Mouse (Mus musculus): ENCODE data around the gene Aes. TPM values are rescaled to one million over a fixed set of nuclear protein-coding genes. Genes with fewer than 3 reads are reported as not detected.

Gene Aes
- polyA plus RNA-seq (2017; shearing (Covaris generic)): 1,000 to 10,000 TPM; 1,214 to 1,244 TPM

DNA sequence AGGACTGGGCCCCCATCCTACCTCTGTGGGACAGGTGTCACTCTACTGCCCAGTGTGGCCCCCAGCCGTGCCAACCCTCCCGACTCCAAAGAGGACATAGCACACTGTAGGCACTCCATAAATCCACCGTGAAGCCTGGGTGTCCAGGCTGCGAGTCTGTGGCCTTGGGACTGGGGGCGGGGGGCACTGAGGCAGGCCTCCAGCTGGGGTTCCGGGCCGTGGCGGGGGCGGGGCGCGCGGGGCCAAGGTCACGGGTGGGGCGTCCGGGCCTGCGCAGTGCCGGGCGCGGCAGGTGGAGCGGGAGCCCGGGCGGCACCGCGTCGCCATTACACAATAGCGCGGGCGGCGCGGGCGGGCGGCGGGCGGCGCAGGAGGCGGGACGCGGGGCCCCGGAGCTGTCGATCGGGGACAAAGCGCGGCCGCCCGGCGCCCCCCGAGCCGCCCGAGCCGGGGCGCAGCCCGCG, at the start of gene Aes:
Gene Aes (plus strand): TSS at position 326 of the 464 bp plus-strand sequence.

GRCm38 (mm10) chr10:81524051-81524605, 35.2 kb upstream of the Aes start, which contains the start of gene Gna15:
Gene Gna15 (minus strand): TSS chr10:81524225.

DNA sequence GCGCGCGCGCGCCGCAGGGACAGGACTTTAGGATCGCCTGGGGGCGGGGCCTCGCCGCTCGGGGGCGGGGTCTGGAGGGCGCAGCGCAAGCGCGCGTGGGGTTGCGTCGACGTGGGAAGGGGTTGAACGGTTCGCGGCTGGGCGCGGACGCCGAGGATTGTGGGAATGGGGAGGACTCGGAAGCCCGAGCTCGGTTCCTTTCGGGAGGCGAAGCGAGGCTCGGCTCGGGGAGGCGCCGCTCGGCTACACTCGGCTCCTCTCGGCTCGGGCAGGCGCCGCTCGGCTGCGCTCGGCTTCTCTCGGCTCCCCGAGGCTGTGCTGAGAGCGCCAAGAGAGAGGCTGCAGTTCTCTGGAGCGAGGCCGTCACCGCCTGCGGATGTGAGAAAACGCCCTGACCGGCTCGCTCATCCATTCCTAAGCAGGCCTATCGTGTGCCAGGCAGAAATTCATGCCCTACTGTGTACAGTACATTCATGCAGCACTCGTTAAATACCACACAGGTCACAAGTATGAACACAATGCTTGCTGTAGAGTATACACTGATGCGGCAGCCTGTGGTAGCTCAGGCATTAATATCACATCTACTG, 14.0 kb upstream of the Aes start, which contains the start of gene Gna11:
Gene Gna11 (minus strand): TSS at position 30 of the 587 bp plus-strand sequence.

DNA sequence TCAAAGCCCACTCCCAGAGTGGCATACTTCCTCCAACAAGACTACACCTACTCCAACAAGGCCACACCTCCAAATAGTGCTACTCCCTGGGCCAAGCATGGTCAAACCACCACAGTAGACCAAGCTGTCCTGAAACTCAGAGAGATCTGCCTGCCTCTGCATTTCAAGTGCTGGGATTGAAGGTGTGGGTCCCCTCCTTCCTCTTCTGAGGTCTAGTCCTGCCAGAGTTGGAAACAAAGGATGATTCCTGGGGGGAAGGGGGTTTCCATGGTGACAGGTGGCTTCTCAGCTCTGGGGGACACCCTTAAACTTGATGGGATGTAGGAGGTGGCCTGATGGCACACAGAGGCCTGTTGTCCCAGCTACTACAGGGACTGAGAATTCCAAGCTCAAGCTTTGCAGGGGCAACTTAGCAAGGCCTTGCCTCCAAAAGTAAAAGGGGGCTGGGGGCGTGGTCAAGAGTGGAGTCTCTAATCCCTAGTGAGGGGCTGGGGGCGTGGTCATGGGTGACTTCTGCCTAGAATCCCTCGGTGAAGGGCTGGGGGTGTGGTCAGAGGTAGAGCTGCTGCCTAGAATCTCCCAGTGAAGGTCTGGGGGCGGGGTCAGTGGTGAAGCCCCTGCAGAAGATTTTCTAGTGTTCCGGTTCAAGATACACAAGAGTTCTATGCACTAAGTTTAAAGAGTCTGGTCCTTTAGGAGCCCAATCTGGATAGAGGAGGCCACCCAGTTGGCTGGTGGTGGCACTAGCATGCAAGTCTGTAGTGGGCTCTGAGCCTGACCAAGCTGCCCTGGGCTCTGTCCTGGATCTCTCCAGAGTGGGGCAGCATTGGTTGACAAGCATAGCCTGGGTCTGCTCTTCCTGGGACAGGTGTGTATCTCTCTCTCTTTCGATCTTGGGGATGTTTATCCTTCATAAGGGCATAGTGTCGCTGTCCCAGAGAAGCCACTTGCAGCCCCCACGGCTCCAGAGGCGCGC, 15.1 kb downstream of the Aes start, which contains the start of gene Tle2:
Gene Tle2 (plus strand): TSS at position 481 of the 976 bp plus-strand sequence.

GRCm38 (mm10) chr10:81600738-81601203, 41.5 kb downstream of the Aes start, which contains the start of gene Tle6:
Gene Tle6 (minus strand): TSS chr10:81601073.

DNA sequence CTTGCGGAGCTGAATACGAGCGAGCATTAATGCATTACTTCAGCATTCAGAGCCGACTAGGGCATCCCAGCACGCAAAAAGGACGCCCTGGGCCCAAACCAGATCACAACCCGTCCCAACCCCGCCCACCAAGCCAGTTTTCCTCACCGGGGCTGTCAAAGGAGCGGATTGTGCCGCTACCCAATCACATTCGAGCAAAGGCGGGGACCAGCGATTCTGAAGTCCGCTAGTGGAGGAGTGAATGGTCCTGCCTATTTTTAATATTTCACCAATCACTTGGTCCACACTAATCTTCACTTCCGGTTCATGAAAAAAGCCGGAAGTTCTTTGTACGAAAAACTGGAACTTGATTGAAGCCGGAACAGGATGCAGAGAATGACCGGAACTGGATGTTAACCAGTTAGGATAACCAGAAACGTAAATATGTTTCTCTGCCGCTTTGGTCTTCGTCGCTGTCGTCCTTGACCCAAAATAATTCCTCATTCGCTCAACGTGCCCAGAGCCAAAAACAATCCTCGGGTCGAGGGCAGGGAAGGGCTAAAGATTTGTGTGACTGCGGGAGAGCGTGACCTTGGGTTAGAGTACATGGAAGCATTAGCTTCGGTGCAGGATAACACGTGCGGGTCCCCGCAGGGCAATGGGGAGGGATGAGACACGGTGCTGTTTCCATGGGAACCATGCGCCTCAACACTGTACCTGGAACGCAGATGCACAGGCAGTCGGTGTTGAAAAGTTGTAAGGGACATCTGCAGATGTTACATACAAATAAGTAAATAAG, 46.9 kb downstream of the Aes start, which contains the start of gene BC025920:
Gene BC025920 (plus strand): TSS at position 297 of the 778 bp plus-strand sequence.

Other genes with a start within 250 kb of the Aes start
- 10 to 100 TPM; 44.2 to 64.0 TPM for gene Cactin, start 238.4 kb upstream of the Aes start, polyA plus RNA-seq (2017; shearing (Covaris generic))
- 10 to 100 TPM; 48.0 to 67.1 TPM for gene Tbxa2r, start 230.8 kb upstream of the Aes start, polyA plus RNA-seq (2017; shearing (Covaris generic))
- under 1 TPM; 0.05 to 0.08 TPM for gene Gipc3, start 216.2 kb upstream of the Aes start, polyA plus RNA-seq (2017; shearing (Covaris generic))
- gene Hmg20b, start 209.0 kb upstream of the Aes start, polyA plus RNA-seq (2017; shearing (Covaris generic)): 10 to 100 TPM; 44.4 to 50.7 TPM
- 1 to 10 TPM; 3.7 to 4.0 TPM for gene Mfsd12, start 202.0 kb upstream of the Aes start, polyA plus RNA-seq (2017; shearing (Covaris generic))
- 1 to 10 TPM in 1 of 2 experiments, under 1 TPM in 1; 0.68 to 1.5 TPM for gene 4930404N11Rik, start 193.7 kb upstream of the Aes start, polyA plus RNA-seq (2017; shearing (Covaris generic))
- 10 to 100 TPM; 69.7 to 78.9 TPM for gene Fzr1, start 181.0 kb upstream of the Aes start, polyA plus RNA-seq (2017; shearing (Covaris generic))
- gene Dohh, start 175.1 kb upstream of the Aes start, polyA plus RNA-seq (2017; shearing (Covaris generic)): 10 to 100 TPM; 35.0 to 35.8 TPM
- 1 to 10 TPM; 2.2 to 4.9 TPM for gene Gm48551, start 175.0 kb upstream of the Aes start, polyA plus RNA-seq (2017; shearing (Covaris generic))
- 1 to 10 TPM; 1.1 to 1.6 TPM for gene Gm48552, start 170.5 kb upstream of the Aes start, polyA plus RNA-seq (2017; shearing (Covaris generic))
- gene Smim24, start 166.4 kb upstream of the Aes start, polyA plus RNA-seq (2017; shearing (Covaris generic)): 10 to 100 TPM in 1 of 2 experiments, 1 to 10 TPM in 1; 6.3 to 12.2 TPM
- gene Nfic, start 103.9 kb upstream of the Aes start, polyA plus RNA-seq (2017; shearing (Covaris generic)): 10 to 100 TPM; 14.8 to 22.7 TPM
- under 1 TPM; 0.14 to 0.73 TPM for gene Celf5, start 76.8 kb upstream of the Aes start, polyA plus RNA-seq (2017; shearing (Covaris generic))
- 10 to 100 TPM; 78.9 to 96.7 TPM for gene Ncln, start 63.1 kb upstream of the Aes start, polyA plus RNA-seq (2017; shearing (Covaris generic))
- gene S1pr4, start 59.4 kb upstream of the Aes start, polyA plus RNA-seq (2017; shearing (Covaris generic)): 10 to 100 TPM; 64.8 to 91.5 TPM
- gene Gna15, start 35.3 kb upstream of the Aes start, polyA plus RNA-seq (2017; shearing (Covaris generic)): 10 to 100 TPM; 29.2 to 77.3 TPM
- gene Gna11, start 14.3 kb upstream of the Aes start, polyA plus RNA-seq (2017; shearing (Covaris generic)): 10 to 100 TPM; 18.6 to 21.0 TPM
- 1 to 10 TPM; 1.1 to 2.0 TPM for gene Tle2, start 15.1 kb downstream of the Aes start, polyA plus RNA-seq (2017; shearing (Covaris generic))
- under 1 TPM; 0.43 to 0.88 TPM for gene Tle6, start 41.6 kb downstream of the Aes start, polyA plus RNA-seq (2017; shearing (Covaris generic))
- 1 to 10 TPM in 1 of 2 experiments, under 1 TPM in 1; 0.72 to 3.1 TPM for gene BC025920, start 46.8 kb downstream of the Aes start, polyA plus RNA-seq (2017; shearing (Covaris generic))
- gene Sirt6, start 68.3 kb downstream of the Aes start, polyA plus RNA-seq (2017; shearing (Covaris generic)): 10 to 100 TPM; 10.7 to 20.6 TPM
- gene Ankrd24, start 69.1 kb downstream of the Aes start, polyA plus RNA-seq (2017; shearing (Covaris generic)): 1 to 10 TPM; 1.9 to 5.6 TPM
- 1 to 10 TPM; 6.8 to 9.1 TPM for gene Gm10778, start 89.6 kb downstream of the Aes start, polyA plus RNA-seq (2017; shearing (Covaris generic))
- 10 to 100 TPM; 17.2 to 21.1 TPM for gene Zfp433, start 145.3 kb downstream of the Aes start, polyA plus RNA-seq (2017; shearing (Covaris generic))
- gene Gm3055, start 211.7 kb downstream of the Aes start, polyA plus RNA-seq (2017; shearing (Covaris generic)): 1 to 10 TPM; 7.1 to 8.2 TPM